Mouse (Mus musculus) right cerebral cortex, adult 2 months (tissue): ENCODE measurements around the gene Bicral.
A peak's percentile ranks its signal among the peaks of the same experiment; 100 is the strongest.
"Not testable (repeated sequence)": the region's sequence is repeated elsewhere in the genome, so short reads cannot be mapped to it uniquely, and the experiment has no call there.

ENCODE experiments used
- DNase-seq, 2 experiments: peaks; one replicate each; pipeline ENCODE4 v3.0.0; 2021 to 2022; ENCODE audit warnings: low spot score in 2 of 2

Gene Bicral

DNA sequence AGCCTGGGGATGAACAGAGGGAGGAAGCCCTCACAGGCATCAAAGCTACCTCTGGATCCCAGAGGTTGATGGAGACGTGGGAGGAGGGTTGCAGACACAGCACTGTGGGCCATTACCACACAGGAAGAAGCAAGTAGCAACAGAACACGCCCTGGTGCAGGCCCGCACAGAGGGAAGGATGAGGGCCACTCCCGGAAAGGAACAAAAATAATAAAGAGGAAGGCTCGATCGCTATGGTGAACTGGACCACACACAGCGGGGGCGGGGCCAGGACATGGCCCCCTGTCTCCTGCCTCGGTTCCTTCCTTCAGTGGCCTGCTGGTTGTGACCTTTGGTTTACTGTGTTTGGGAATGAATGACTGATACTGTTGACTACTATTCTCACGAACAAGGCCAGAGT is 58.6 kb downstream of the Bicral start:
- DNase-seq = no peak

DNA sequence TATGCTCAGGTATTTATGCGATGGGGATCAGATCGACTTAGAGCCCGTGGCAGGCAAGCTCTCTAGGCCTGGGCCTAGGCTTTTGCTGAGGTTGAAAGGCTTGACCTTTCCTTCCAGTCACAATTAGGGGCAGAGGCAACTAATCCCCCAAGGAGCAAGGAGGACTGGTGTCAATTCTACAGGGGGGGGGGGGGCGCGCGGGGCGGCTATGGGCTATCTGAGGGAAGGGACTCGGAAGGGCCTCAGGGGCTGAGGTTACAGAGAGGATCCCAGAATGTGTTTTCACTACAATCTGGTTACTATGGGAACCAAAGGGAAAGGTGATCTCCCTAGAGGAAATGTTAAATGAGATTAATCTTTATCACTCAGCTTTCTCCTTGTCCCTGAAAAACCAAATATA is 60.9 kb downstream of the Bicral start:
- DNase-seq = no peak

DNA sequence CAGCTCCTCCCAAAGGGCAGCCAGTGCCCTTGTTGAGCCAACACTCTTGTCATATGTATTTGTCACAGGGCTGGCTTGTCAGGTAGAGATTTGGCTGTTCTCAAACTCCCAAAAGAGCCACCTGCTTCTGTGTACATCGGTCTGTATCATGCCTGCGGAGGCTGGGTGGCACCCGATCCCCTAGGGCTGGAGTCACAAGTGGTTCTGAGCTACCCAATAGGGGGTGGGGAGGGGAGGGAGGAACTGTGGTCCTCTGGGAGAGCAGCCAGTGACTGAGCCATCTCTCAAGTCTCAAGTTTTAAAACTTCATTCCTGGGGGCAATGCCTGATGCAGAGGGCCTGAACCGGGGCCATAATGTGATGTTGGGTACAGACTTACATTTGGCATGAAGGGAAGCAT is 61.5 kb downstream of the Bicral start:
- DNase-seq = no peak

DNA sequence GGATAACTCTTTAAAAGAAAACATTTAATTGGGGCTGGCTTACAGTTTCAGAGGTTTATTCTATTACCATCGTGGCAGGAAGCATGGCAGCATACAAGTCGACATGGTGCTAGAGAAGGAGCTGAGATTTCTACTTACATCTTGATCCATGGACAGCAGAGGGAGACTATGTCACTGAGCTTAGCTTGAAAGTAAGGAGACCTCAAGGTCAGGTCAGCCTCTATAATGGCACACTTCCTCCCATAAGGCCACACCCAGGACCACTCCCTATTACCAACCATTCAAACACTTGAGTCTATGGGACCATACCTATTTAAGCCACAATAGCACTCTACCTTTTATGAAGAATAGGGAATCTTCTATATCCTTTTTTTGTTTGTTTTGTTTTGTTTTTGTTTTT is 65.3 kb downstream of the Bicral start:
- no peak for DNase-seq

DNA sequence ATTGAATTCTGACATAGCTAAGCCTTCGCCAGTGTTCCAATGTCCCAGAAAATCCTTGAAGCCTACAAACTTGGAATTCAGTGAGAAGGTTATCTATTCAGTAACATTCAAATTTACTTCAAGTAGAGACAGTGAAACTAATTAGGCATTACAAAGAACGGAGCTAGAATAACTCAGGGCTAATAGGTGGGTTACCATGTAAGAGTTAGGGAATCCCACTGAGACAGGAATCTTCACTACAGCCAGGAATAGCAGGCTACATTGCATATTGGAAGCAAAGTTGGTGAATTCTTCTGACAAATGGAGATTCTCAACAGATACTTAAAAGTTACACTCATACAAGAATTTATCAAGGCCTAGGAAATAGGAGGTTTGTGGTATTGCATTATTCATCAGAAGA is 70.3 kb downstream of the Bicral start:
- DNase-seq = not testable (repeated sequence)

DNA sequence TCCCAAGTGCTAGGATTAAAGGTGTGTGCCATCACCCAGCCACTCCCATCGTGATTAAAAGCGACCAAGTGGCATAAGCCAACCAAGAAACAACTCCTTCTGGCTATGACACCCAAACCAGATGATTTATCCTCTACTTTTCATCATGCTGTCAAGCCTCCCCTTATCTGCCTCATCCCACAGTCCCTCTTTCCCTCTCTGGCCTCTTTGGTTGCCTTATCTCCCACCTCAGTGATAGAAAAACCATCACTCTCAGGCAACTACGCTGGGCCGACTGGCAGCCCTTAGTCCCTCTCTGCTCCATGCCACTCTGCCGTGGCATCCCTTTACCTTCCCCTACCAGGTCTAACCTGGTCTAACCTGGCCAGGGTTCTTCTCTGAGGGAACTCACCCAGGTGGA is 71.3 kb downstream of the Bicral start:
- DNase-seq = no peak

DNA sequence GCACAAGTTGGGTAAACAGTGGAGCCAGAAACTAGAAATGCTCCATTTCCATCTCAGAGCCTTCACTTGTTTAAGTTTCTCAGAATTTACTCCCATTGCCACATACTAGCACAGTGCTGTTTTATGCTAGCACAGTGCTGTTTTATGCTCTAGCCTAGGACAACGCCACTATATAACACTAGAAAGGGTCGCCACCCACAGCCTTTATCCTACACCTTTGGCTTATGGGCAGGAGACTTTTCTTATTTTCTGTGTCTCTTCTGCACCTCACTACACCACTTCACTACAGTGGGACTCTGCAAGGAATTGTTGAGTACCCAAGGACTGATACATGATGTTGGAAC is 75.1 kb downstream of the Bicral start:
- no peak for DNase-seq

DNA sequence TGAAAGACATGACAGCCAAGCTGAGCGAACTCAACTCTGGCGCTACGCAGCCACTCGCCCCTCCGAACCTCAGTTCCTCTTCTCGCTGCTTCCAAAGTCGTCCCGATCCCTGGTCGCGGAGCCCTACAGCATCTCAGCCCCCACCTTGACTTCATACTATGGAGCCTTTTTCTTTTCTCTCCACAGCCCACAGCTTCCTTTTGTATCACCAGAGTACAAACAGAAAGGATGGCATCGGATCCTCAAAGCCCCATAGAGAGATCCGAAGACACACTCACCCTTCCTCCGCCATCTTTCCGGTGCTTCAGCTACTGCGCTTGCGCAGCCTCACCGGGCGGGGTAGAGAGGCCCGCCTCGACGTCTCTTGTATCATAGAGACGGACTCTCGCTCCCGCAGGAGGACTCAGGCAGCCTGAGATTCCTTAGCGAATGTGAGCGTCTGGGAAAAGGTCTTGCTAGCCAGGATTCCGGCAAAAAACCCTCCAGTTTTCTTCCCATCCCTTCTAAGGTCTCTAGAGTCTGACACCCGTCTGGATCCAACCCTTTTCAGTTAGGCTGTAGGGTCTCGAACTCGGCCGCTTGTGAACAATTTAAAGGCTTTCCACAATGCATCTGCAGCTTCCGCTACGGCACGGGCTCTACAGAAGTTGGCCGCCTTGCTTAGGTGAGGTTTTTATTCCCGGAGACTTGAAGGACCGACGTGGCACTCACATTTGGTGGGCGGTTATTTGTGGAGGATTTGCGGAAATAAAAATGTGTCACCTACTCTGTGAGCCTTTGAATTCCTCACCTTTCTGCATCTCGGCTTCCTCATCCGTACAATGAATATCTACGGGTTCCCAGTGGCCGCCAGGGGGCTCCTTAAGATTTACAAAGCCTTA is 75.7 kb downstream of the Bicral start, which contains the start of gene Rpl7l1:
Rpl7l1 (minus strand) TSS at position 332 of the 881 bp plus-strand sequence.
- peak; percentile 91 to 93 for DNase-seq

DNA sequence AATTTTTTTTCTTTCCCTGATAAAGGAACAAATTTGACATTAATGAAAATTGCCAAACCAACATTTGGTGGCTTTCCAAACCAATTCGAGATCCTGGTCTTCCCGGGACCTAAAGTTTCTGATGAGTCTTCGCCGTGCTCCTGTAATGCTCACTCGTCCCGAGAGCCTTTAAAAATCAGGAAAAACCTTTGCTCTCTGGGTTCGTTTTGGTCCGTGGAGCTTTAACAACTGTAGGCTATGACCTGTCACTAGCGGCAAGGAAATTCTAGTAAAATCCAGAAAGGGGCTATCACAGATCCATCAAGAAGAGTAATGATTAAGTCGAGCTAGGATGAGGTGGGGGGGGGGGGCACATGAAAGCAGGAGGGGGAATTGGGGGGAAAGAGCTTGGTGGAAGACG is 76.4 kb downstream of the Bicral start:
- no peak for DNase-seq

DNA sequence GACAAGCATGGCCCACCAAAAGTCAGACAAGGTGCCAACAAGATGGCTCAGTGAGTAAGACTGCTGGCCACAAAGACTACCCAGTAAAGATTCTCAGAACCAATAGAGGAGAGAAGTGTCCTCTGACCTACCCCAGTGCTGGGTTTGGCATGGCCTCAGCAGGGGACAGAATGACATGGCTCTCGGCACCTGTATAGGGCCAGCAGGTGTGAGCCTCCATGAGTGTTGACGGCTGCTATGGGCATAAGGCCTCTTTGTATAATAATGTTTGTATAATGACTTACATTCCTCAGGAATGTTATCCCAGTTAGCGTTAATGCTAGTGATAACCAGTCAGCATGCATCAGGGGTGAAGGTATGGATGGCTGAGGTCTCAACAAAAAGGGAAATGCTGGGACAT is 82.2 kb downstream of the Bicral start:
- DNase-seq = no peak

DNA sequence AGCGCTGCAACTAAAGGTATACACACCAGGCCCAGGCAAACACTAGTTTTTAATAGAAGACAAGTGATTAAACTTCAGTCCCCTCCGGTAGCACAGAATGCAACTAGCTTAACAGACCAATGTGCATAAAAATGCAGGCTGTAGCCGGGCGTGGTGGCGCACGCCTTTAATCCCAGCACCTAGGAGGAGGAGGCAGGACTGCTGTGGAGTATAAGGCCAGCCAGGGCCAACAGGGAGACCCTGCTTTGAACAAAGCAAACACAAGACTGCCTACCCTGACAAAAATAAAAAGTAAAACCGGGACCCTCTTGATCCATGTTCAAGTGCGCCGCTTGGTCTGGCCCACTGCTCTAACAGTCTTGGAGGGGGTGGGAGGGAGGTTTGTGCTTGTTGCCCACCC is 83.2 kb downstream of the Bicral start:
- no peak for DNase-seq

DNA sequence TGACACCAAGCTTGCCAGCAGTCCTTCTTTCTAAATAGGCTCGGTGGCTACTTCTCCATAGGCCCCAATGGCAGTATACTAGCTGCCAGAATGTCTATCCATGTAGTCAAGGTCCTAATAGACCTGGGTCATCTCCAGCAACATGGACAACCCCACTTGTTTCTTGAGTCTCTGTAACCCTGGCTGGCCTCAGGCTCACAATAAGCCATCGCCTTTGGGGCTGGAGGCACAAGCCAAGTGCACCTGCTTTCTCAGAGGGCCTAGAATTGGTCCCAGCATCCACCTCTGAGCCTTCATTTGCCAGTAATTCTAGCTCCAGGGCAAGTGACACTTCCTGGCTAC is 84.2 kb downstream of the Bicral start:
- DNase-seq = no peak

DNA sequence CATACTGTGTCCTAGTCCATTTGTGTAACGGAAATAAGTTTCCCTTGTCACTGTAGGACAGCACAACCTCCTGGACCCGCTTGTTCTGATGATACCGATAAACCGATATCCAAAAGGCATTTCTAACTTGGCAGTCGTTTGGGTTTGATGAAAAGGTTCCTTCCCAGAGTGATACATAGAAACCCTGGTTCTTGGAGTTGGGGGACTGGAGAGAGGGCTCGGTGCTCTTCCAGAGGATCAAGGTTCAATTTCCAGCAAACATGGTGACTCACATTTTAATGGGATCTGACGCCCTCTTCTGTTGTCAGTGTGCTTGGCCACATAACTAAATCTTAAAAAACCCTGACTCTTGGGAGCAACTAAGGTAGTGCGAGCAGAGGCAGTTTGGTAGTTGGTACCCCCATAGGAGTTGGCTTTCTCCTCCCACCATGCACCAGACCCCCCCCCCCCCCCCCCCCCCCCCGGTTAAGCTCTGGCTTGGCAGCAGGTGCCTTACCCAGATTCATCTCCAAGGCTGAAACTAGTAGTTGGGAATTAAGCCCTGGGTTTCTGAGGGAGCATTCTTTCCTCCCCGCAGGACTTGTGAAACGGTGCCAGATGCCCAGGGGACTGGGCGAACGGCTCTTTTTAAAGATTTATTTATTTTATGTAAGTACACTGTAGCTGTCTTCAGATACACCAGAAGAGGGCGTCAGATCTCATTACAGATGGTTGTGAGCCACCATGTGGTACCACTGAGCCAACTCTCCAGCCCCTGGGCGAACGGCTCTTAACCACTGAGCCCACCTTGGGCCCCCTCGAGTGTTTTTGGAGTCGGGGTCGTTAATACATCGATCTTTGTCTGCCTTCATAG is 84.8 kb downstream of the Bicral start:
- no peak for DNase-seq

DNA sequence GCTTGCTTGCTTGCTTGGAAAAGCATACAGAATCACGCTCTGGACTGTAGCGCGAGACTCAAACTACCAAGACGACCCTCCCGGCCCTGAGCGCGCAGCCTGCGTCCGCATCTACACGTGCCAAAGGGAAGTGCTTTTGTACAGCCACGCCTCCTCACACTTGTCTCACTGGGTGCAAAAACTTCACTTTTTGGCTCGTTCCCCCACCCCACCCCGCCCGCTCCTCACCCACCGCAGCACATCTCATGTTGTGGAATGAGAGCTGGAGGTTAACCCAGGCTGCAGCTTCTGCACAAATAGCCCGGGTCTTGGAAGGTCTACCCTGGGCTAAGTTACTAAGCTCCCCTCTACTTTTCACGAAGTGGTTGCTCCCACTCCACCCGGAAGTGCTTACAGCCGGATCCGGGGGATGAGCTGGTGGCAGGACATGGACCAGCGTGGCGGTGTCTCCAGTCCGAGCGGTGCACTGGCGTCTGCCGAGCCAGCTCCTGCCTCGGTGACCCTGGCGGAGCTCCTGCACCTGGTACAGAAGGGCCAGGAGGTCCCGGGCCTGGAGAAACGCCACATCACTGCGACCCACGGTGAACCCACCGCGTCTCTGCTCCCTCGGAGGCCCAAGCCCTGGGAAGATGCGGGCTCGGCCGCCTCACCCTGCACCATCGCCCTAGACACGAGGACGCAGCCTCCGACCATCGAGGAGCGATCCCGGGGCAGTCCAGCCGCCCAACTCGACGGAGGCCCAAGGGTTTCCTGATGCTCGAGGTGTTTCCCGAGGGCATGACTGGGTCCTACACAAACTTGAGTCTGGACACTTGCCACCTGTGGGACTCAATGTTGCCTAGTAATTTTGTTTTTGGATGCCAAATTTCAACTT is 85.6 kb downstream of the Bicral start, which contains the start of gene 2310039H08Rik:
2310039H08Rik (plus strand) TSS at position 232 of the 874 bp plus-strand sequence.
- peak; percentile 83 to 89 for DNase-seq

DNA sequence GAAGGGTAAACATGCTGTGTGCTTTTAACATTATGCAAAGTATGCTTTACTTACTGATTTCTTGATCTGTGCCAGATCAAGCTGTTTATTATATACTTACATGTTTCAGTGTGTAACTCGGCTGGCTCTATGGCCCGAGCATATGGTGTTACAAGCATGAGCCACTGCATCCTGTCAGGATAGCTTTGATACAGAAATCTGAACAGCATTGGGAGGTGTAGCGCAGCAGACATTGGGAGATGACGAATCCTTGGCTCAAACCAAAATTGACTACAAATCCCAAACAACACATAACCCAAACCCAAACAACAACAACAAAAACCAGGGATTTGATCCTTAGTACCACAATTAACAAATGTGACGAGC is 86.3 kb downstream of the Bicral start:
- DNase-seq = no peak

DNA sequence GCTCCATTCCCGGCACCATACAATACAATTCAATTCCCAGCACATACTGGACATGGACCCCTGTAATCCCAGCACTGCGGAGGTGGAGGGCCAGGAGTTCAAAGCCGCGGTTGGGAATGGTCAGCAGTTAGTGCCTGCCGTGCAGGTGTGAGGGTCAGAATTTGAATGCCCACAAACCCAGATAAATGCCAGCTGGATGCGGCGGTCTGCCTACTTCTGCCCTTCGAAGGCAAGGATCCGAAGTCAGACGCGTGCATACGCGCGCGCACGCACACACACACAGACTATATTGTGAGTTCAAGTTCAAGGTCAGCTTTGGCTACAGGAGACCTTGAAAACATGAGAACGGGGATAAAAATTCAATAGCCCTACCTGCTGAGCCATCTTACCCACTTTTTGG is 86.7 kb downstream of the Bicral start:
- DNase-seq = no peak

DNA sequence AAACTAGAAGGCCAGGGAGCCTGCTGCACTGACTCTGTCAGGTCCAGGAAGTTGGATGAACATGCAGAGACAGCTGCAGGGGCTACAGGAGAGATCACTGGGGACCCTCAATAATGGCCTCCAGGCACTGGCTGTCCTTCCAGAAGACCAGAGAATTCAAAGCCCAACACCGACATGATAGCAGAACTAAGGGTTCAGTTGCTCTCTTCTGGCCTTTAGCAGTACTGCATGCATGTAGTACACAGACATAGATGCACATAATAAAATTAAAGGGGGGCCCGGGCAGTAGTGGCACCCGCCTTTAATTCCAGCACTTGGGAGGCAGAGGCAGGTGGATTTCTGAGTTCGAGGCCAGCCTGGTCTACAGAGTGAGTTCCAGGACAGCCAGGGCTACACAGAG is 87.3 kb downstream of the Bicral start:
- no peak for DNase-seq

DNA sequence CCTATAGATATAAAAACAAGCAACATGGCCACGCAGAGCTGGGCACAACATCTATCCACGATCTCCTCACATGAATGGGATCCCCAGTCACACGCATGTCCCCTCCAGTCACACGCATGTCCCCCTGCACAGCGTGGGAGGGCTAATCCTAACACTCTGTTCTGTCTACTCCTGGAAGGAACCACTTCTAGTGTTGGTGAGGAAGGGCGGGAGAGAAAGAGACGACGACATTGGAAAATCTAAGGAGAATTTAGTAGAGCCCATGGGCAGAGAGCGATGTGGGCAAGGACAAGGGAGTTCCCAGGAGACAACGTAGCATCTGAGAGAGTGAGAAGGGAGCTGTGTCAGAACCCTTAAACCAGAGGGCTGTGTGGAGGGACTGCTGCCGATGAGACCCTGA is 87.7 kb downstream of the Bicral start:
- DNase-seq = no peak

DNA sequence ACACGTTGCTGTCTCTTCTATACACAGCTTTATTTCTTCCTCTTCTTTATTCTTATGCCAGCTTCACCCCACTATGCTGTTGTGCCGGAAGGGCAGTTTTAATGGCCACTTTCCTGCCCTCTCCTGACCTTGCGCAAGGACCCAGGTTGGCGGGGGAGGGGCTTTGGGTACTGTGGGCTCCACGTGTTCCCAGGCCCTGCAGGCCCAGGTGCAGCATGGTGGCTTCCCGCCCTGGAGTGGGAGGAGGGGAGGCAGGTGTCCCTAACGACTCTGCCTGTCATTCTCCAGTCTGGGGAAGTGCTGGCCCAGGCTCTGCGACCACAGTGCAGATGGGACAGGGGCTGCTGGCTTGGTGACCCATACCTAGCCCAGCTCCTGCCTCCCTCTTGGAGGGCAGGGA is 90.4 kb downstream of the Bicral start:
- no peak for DNase-seq

DNA sequence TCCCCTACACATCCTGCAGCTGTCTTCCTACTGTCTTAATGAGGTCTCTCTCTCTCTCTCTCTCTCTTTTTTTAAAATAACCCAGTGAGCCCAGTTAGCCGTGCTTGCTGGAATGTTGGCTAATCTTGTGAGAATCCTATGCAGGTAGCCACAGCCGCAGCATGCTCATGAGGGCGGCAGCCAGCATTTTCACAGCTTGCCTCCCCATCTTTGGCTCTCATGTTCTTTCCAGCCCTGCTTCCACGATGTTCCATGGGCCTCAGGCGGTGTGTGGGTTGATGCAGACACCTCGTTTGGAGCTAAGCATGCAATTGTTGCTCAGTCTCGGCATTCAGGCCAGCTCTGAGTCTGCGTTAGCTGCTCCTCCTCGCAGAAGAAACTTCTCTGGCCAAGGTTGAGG is 93.4 kb downstream of the Bicral start:
- DNase-seq = peak; percentile 57 to 65

DNA sequence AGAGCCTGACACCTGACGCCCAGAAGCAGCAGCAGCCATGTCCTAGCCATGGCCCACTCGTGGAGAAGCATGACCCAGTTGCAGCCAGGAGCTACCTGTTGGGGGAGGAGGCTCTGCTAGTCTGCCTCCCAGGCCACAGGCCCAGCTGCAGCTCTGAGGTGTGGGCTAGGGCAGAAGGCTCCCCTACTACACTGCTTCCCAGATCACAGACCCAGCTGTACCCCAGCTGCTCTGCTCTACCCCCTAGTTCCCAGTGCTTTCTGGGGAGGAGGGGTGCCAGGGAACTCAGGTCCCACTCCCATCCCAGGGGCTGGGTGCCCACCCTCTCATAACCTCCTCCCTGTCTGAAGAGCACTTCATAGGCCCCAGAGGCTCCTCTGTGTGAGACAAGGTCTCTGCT is 94.7 kb downstream of the Bicral start, which contains the start of gene Ptcra:
Ptcra (minus strand) TSS at position 169 of the 400 bp plus-strand sequence.
- no peak for DNase-seq

DNA sequence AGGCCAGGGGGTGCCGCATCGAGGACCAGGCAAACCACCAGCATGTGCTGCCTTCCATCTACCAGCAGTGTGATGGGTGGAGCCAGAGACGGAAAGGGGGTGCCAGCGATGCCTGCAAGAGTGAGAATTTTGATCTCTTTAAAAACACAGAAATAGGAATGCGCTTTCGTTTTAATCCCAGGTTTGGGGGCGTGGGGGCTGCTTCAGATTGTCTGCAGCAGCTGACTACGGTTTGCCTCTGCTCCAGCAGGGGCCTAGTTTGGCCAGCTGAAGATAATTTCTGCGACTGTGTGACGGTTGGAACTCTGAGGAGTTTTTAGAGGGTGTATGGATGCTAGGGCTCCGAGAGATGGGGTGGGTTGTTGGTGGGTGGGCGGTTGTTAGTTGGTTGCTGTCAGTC is 99.5 kb downstream of the Bicral start:
- DNase-seq = peak in 1 of 2 experiments; percentile 40
